Mouse (Mus musculus) CH12F3 (cell line): Measurements from ENCODE around the gene Olfr609.
"Not testable (repeated sequence)": the region's sequence is repeated elsewhere in the genome, so short reads cannot be mapped to it uniquely, and the experiment has no call there.

ENCODE experiments used
- in situ Hi-C: fragments of 300-500 bp; cut with MboI; formaldehyde crosslinking; loops from 2 replicates; pipeline ENCODE4 v1.14.3; 2020; ENCODE audit warnings: low sequenced_read_pairs

Gene Olfr609

DNA sequence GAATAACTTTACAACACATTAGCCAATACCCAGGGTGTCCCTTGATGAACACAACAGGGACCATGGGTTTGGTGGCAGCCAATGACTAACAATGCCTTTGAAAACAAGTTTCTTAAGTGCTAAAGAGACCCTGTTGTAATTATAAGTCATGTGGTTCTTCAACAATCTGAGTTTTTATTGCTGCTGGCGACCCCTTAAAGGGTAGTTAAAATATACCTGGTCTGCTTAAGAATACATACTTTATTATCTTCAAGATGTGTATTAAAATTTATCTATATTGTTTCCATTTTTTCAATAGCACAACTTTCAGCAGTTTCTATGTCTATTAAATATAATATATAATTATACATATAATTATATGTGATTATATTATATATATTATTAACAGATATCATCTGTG is at the start of gene Olfr609:
Gene Olfr609, minus strand, starts transcription at position 101 of the 400 bp plus-strand sequence.
- in situ Hi-C loops, result no loop called here

DNA sequence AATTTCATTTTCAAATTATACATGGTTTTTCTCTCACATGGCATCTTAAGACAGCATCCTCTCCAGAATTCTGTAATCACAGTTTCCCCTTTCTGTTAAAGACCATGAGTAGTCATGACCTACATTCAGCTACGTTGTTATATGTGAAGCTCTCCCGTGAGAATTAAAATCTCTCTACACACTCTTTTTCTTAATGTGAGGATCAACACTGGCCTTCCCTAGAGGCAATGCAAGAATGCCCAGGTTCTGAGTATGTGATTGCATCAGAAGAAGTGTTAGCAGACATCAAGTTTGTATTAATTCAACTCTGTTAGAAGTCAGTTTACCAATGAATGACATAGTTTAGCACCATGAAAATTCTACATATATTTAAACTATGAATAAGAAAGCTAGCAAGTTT is 44.8 kb upstream of the Olfr609 start, which contains the start of gene Olfr612:
Gene Olfr612, minus strand, starts transcription at position 101 of the 400 bp plus-strand sequence.
- in situ Hi-C loops, result not testable (repeated sequence)

- in situ Hi-C loops, result not testable (repeated sequence)
These were observed 22.9 kb upstream of the Olfr609 start, which contains the start of gene Olfr611 for GRCm38 (mm10) chr7:103520746-103521145. Gene Olfr611, minus strand, starts transcription at chr7:103520846.

DNA sequence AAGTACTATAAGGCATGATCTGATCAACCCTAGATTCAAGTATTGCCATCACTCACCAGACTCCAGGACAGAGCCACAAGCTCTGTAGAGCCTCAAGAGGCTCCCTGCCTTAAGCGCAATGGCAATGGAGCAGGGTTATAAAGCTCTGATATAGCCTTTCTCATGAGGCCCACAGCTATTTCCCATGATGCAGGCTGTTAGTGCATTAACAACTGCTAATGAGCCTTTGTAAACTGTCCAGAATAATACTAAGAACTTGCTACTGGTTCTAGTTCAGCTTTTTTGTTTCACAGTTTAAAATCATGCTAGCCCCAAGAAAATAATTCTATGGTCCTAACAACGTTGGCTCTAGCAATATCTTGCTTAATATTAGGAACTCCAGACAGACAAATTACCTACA is 14.2 kb upstream of the Olfr609 start, which contains the start of gene Olfr610:
Gene Olfr610, minus strand, starts transcription at position 101 of the 400 bp plus-strand sequence.
- in situ Hi-C loops, result no loop called here

GRCm38 (mm10) chr7:103477106-103477505 is 20.8 kb downstream of the Olfr609 start:
- in situ Hi-C loops, result not testable (repeated sequence)

DNA sequence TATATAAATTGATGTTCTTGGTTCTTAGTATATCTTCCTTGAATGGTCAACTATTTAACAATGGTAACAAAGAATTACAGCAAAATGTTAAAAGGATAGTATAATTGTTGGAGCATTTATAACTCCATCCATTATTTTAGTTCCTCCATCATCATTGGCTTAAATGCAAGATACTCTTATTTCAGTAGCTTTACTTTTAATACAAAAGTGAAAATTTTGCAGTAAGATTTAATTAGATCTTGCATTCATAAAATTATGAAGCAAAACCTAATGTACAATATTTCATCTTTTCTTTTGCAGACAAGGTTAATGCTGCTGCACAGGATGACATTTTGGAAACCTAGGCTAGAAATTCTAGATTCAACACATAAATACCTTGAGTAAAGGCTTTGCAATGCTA is 28.3 kb downstream of the Olfr609 start, which contains the start of gene Olfr608:
Gene Olfr608, plus strand, starts transcription at position 301 of the 400 bp plus-strand sequence.
- in situ Hi-C loops, result no loop called here

- in situ Hi-C loops, result no loop called here
These were observed 37.3 kb downstream of the Olfr609 start for GRCm38 (mm10) chr7:103460590-103460989.

GRCm38 (mm10) chr7:103448746-103449145 is 49.1 kb downstream of the Olfr609 start, which contains the start of gene Olfr606:
Gene Olfr606, plus strand, starts transcription at chr7:103449046.
- in situ Hi-C loops, result no loop called here

GRCm38 (mm10) chr7:103445339-103445738 is 52.5 kb downstream of the Olfr609 start, which contains the start of gene Olfr605:
Gene Olfr605, minus strand, starts transcription at chr7:103445439.
- in situ Hi-C loops, result no loop called here
